Mouse (Mus musculus): ENCODE measurements around the gene Peli2. TPM values are rescaled to one million over a fixed set of nuclear protein-coding genes. Genes with fewer than 3 reads are reported as not detected.

The Peli2 gene
- total RNA-seq, 2 experiments from 2014 or later = 13.5 to 13.9 TPM

- intact Hi-C loops (cut with DNase I) = no loop called here
- DNase-seq (ENCODE audit: low spot score) = no peak
Observed at GRCm38 (mm10) chr14:48205044-48205443, 84.4 kb downstream of the Peli2 start.

- no peak for DNase-seq (ENCODE audit: low spot score)
- intact Hi-C loops (cut with DNase I) = no loop called here
Observed at GRCm38 (mm10) chr14:48205635-48206034, 85.0 kb downstream of the Peli2 start.

GRCm38 (mm10) chr14:48207119-48207518 lies 86.5 kb downstream of the Peli2 start:
- intact Hi-C loops (cut with DNase I) = no loop called here
- DNase-seq (ENCODE audit: low spot score) = peak; percentile 27

- intact Hi-C loops (cut with DNase I) = no loop called here
Observed at GRCm38 (mm10) chr14:48207746-48208640, 87.4 kb downstream of the Peli2 start.

GRCm38 (mm10) chr14:48209436-48209835 lies 88.8 kb downstream of the Peli2 start:
- no peak for DNase-seq (ENCODE audit: low spot score)
- intact Hi-C loops (cut with DNase I) = no loop called here

More at GRCm38 (mm10) chr14:48207746-48208640, 87.4 kb downstream of the Peli2 start:
- no peak for DNase-seq (ENCODE audit: low spot score)

GRCm38 (mm10) chr14:48210089-48210488 lies 89.5 kb downstream of the Peli2 start:
- intact Hi-C loops (cut with DNase I) = no loop called here

GRCm38 (mm10) chr14:48211526-48211925 lies 90.9 kb downstream of the Peli2 start:
- intact Hi-C loops (cut with DNase I) = no loop called here
- DNase-seq (ENCODE audit: low spot score) = no peak

More at GRCm38 (mm10) chr14:48210089-48210488, 89.5 kb downstream of the Peli2 start:
- DNase-seq (ENCODE audit: low spot score) = no peak

GRCm38 (mm10) chr14:48212839-48213238 lies 92.2 kb downstream of the Peli2 start:
- DNase-seq (ENCODE audit: low spot score) = no peak
- intact Hi-C loops (cut with DNase I) = no loop called here

GRCm38 (mm10) chr14:48213593-48213992 lies 93.0 kb downstream of the Peli2 start:
- intact Hi-C loops (cut with DNase I) = no loop called here

GRCm38 (mm10) chr14:48222051-48222450 lies 101.4 kb downstream of the Peli2 start:
- DNase-seq (ENCODE audit: low spot score) = no peak
- intact Hi-C loops (cut with DNase I) = no loop called here

More at GRCm38 (mm10) chr14:48213593-48213992, 93.0 kb downstream of the Peli2 start:
- no peak for DNase-seq (ENCODE audit: low spot score)

GRCm38 (mm10) chr14:48222684-48223083 lies 102.1 kb downstream of the Peli2 start:
- no peak for DNase-seq (ENCODE audit: low spot score)
- intact Hi-C loops (cut with DNase I) = no loop called here

GRCm38 (mm10) chr14:48224203-48224602 lies 103.6 kb downstream of the Peli2 start:
- intact Hi-C loops (cut with DNase I) = no loop called here
- no peak for DNase-seq (ENCODE audit: low spot score)

GRCm38 (mm10) chr14:48224861-48225300 lies 104.3 kb downstream of the Peli2 start:
- no peak for DNase-seq (ENCODE audit: low spot score)
- intact Hi-C loops (cut with DNase I) = no loop called here

- DNase-seq (ENCODE audit: low spot score) = no peak
- intact Hi-C loops (cut with DNase I) = no loop called here
Observed at GRCm38 (mm10) chr14:48225810-48226446, 105.3 kb downstream of the Peli2 start.

GRCm38 (mm10) chr14:48226759-48227158 lies 106.1 kb downstream of the Peli2 start:
- no peak for DNase-seq (ENCODE audit: low spot score)
- intact Hi-C loops (cut with DNase I) = no loop called here

GRCm38 (mm10) chr14:48234785-48235519 lies 114.3 kb downstream of the Peli2 start:
- intact Hi-C loops (cut with DNase I) = no loop called here

GRCm38 (mm10) chr14:48241335-48241734 lies 120.7 kb downstream of the Peli2 start:
- no peak for DNase-seq (ENCODE audit: low spot score)
- intact Hi-C loops (cut with DNase I) = no loop called here

More at GRCm38 (mm10) chr14:48234785-48235519, 114.3 kb downstream of the Peli2 start:
- DNase-seq (ENCODE audit: low spot score) = no peak

- intact Hi-C loops (cut with DNase I) = no loop called here
- no peak for DNase-seq (ENCODE audit: low spot score)
Observed at GRCm38 (mm10) chr14:48246236-48246635, 125.6 kb downstream of the Peli2 start.

- intact Hi-C loops (cut with DNase I) = no loop called here
Observed at GRCm38 (mm10) chr14:48246963-48247362, 126.3 kb downstream of the Peli2 start.

GRCm38 (mm10) chr14:48249459-48249858 lies 128.8 kb downstream of the Peli2 start:
- DNase-seq (ENCODE audit: low spot score) = no peak
- intact Hi-C loops (cut with DNase I) = no loop called here

More at GRCm38 (mm10) chr14:48246963-48247362, 126.3 kb downstream of the Peli2 start:
- no peak for DNase-seq (ENCODE audit: low spot score)

All from heart, postnatal 25 days (tissue).